11 mouse cellular contexts compared by ENCODE assay signal in the genomic region with DNA sequence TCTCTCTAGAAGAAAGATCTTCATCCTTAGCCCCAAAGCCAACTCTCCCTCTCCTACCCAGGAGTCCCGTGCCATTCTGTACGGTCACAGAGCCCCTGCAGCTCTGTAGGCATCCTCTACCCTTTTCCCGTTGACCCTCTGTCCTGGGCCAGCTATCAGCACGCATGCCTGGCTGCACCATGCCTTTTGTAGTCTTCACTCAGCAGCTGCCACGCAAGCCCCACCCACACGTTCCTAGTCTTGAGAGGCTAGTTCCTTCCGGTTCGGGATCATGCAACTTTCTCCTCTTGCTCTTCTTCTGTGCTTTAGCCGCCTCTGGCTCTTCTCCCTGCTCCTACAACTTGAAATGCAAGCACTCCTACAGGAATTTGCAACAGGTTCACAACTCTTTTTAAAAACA.
DNase-seq lines count a peak whose midpoint lies in the region; ATAC-seq lines count a peak whose summit lies in the region.
"Had no signal": no experiment of that assay in that cellular context is flagged by ENCODE, and none has a peak within 500 bp of the region (broad histone marks: within the 10 kb centered on the region; RNA-seq: fewer than 3 reads in every experiment).

No protein-coding gene starts in this region.

- H3K27ac ChIP-seq in lung, embryonic 16.5 days (ENCODE audit: low read length), result no peak overlapping the region
- no peak overlapping the region for H3K27ac ChIP-seq in midbrain, embryonic 15.5 days

- intact Hi-C loops in heart, postnatal 14 days (cut with DNase I), result loop anchor here (5.0 kb wide), 1 partner anchor 57 kb away; no protein-coding TSS in a partner anchor

- H3K4me1 ChIP-seq in lung, embryonic 16.5 days (replicated peaks; ENCODE audit: control insufficient read depth, insufficient read depth, low read length), result no peaks in the 10 kb centered on the region
- 0 out of 2 replicates have a peak, but pooled peaks cover 2% of the 10 kb centered on the region for H3K4me1 ChIP-seq in midbrain, embryonic 15.5 days

- no peaks in the 10 kb centered on the region for H3K9me3 ChIP-seq in lung, embryonic 16.5 days (ENCODE audit: control insufficient read depth, low read length)
- H3K9me3 ChIP-seq in midbrain, embryonic 15.5 days, result no peaks in the 10 kb centered on the region

- no peak overlapping the region for H3K9ac ChIP-seq in lung, embryonic 16.5 days (ENCODE audit: low read length)
- H3K9ac ChIP-seq in midbrain, embryonic 15.5 days, result no peak overlapping the region
- H3K9ac ChIP-seq: lung, embryonic 14.5 days had no signal

- H3K4me2 ChIP-seq in lung, embryonic 16.5 days (ENCODE audit: low read depth, low read length), result no peak overlapping the region
- no peak overlapping the region for H3K4me2 ChIP-seq in midbrain, embryonic 15.5 days
- H3K4me2 ChIP-seq: lung, embryonic 14.5 days had no signal

- no peak for DNase-seq in lung, postnatal 14 days
- DNase-seq in heart, adult 8-10 months (ENCODE audit: low spot score), result peak; percentile 31
- DNase-seq in heart, postnatal 14 days, result peak; percentile 12 to 37
- peak; percentile 49 for DNase-seq in thymus, postnatal 25 days
- no peak for DNase-seq in cerebellum, adult 9-10 months
- DNase-seq: embryo, embryonic 11 days; gastrocnemius, postnatal 25 days; lung, embryonic 14.5 days had no signal

- no peak overlapping the region for H3K4me3 ChIP-seq in lung, embryonic 16.5 days (ENCODE audit: low read length)
- H3K4me3 ChIP-seq in midbrain, embryonic 15.5 days, result no peak overlapping the region

- no peaks in the 10 kb centered on the region for H3K36me3 ChIP-seq in lung, embryonic 16.5 days (ENCODE audit: control insufficient read depth, insufficient read depth, low read length)
- H3K36me3 ChIP-seq in midbrain, embryonic 15.5 days (replicated peaks), result no peaks in the 10 kb centered on the region

- ATAC-seq in lung, embryonic 16.5 days (ENCODE audit: low read depth), result 0 out of 2 replicates have a peak, but pooled peaks have one; percentile 41
- no peak for ATAC-seq in midbrain, embryonic 15.5 days (replicated peaks)
- ATAC-seq: inflammation-experienced regulatory T-cells, adult 6 months had no signal

- no peaks in the 10 kb centered on the region for H3K27me3 ChIP-seq in lung, embryonic 16.5 days (ENCODE audit: control insufficient read depth, insufficient read depth, low read depth, low read length)
- H3K27me3 ChIP-seq in midbrain, embryonic 15.5 days (replicated peaks), result no peaks in the 10 kb centered on the region

- WGBS in lung, embryonic 16.5 days, result 51% methylated on average over 9 of the region's 9 CpGs
- WGBS in midbrain, embryonic 15.5 days, result 65% methylated on average over 9 of the region's 9 CpGs

Comparison
In these comparisons a context has a peak if more than half of its experiments do, and no peak if none do; other contexts are left out.
1. DNase-seq: peak in heart, adult 8-10 months (single experiment), heart, postnatal 14 days (2 of 2) and thymus, postnatal 25 days (single experiment); none in lung, postnatal 14 days (single experiment) and cerebellum, adult 9-10 months (single experiment).